Mouse (Mus musculus): Measurements from ENCODE around the gene Fam126a. TPM values are rescaled to one million over a fixed set of nuclear protein-coding genes. Genes with fewer than 3 reads are reported as not detected.

The Fam126a gene
- total RNA-seq (2012; rRNA removed) = 10.7 and 13.2 TPM in 2 replicates

- in situ Hi-C loops (cut with MboI; ENCODE audit: low sequenced_read_pairs in 2 of 2, unreplicated experiment in 2 of 2) = no loop called here
- peak within 1 kb of the TSS; percentile 84 for H3K9ac ChIP-seq (ENCODE audit: insufficient read depth, low read depth, low read length, poor library complexity, severe bottlenecking)
- peak; percentile 83 for TF ChIP-seq CHD2 (IDR thresholded peaks at IDR 0.05; ENCODE audit: low read depth, low read length)
- TF ChIP-seq MAFK (IDR thresholded peaks at IDR 0.05; ENCODE audit: insufficient read depth, low read depth, low read length) = no peak
- TF ChIP-seq ZNF384 (IDR thresholded peaks at IDR 0.05; ENCODE audit: low read depth, low read length) = no peak
Observed at GRCm38 (mm10) chr5:24030579-24030969, at the start of gene Fam126a. TSS of gene Fam126a (minus strand) at chr5:24030690.

DNA sequence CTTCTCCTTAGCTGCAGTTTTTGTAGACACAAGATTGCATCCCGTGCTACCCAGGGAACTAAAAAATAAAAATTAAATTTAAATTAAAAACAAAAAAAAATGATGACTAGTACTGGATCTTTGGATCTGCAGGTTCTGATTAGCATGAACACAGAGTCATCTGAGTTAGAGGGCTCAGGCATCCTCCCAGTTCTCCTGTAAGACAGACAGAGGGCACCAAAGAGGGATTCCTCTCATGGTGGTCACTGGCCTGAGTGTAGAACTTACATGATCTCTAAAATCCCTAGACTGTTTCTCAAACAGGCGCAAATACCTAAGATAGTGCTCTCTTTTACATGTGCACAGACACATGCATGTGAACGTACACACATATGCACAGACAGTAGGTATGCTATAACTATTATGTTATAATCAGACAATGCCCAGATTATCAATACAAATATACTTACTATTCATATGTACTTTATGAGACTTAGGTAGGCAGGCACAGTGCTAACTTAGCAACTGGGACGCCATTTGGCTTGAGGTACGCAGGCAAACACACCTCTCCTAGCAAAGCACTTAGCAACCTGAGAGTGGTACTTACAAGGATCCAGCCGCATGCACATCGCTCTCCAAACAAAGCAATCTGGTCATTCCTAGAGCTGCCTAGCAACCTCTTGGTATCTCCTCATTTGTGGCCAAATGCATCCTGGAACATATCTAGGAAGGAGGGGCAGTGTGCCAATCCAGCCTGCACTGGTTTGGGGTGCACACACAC lies 48.1 kb upstream of the Fam126a start:
- H3K9me3 ChIP-seq (ENCODE audit: control insufficient read depth, insufficient read depth, low read depth, low read length) = no peaks in the 10 kb centered on the region
- no peak overlapping the region for H3K4me3 ChIP-seq (ENCODE audit: insufficient read depth in 1 of 2, low read depth in 1 of 2, low read length in 2 of 2, poor library complexity in 1 of 2, severe bottlenecking in 1 of 2)
- H3K27ac ChIP-seq (ENCODE audit: insufficient read depth, low read depth, low read length, poor library complexity, severe bottlenecking) = no peak overlapping the region
- in situ Hi-C loops (cut with MboI; ENCODE audit: low sequenced_read_pairs in 2 of 2, unreplicated experiment in 2 of 2) = no loop called here
- H3K4me1 ChIP-seq (ENCODE audit: control insufficient read depth in 2 of 2, insufficient read depth in 2 of 2, low read length in 2 of 2, poor library complexity in 1 of 2) = peaks cover 0 to 2% of the 10 kb centered on the region in 2 experiments; a peak in 1 of 4 replicates
- DNase-seq (ENCODE audit: low read depth, low spot score) = no peak
- H3K9ac ChIP-seq (ENCODE audit: insufficient read depth, low read depth, low read length, poor library complexity, severe bottlenecking) = no peak overlapping the region
- H3K36me3 ChIP-seq (ENCODE audit: control insufficient read depth, insufficient read depth, low read length, poor library complexity, severe bottlenecking) = no peaks in the 10 kb centered on the region
- TF ChIP-seq HCFC1 (IDR thresholded peaks at IDR 0.05; ENCODE audit: borderline replicate concordance, insufficient read depth, low read length) (no peak), ZNF384 (IDR thresholded peaks at IDR 0.05; ENCODE audit: low read depth, low read length) (no peak), ZC3H11A (IDR thresholded peaks at IDR 0.05; ENCODE audit: borderline replicate concordance, low read depth, low read length) (no peak), CHD2 (IDR thresholded peaks at IDR 0.05; ENCODE audit: low read depth, low read length) (no peak), MAFK (IDR thresholded peaks at IDR 0.05; ENCODE audit: insufficient read depth, low read depth, low read length) (no peak)

More at GRCm38 (mm10) chr5:24030579-24030969, at the start of gene Fam126a:
- Histone ChIP-seq H3K4me1 (ENCODE audit: control insufficient read depth in 2 of 2, insufficient read depth in 2 of 2, low read length in 2 of 2, poor library complexity in 1 of 2) (peaks cover 0 to 2% of the 10 kb centered on the region in 2 experiments; a peak in 1 of 4 replicates), H3K36me3 (ENCODE audit: control insufficient read depth, insufficient read depth, low read length, poor library complexity, severe bottlenecking) (no peaks in the 10 kb centered on the region), H3K9me3 (ENCODE audit: control insufficient read depth, insufficient read depth, low read depth, low read length) (no peaks in the 10 kb centered on the region), H3K27ac (ENCODE audit: insufficient read depth, low read depth, low read length, poor library complexity, severe bottlenecking) (no peak within 1 kb of the TSS), H3K4me3 (ENCODE audit: insufficient read depth in 1 of 2, low read depth in 1 of 2, low read length in 2 of 2, poor library complexity in 1 of 2, severe bottlenecking in 1 of 2) (peak within 1 kb of the TSS; percentile 86 to 91)
- DNase-seq (ENCODE audit: low read depth, low spot score) = peak; percentile 92

GRCm38 (mm10) chr5:24077739-24078306 lies 47.3 kb upstream of the Fam126a start:
- no peaks in the 10 kb centered on the region for H3K36me3 ChIP-seq (ENCODE audit: control insufficient read depth, insufficient read depth, low read length, poor library complexity, severe bottlenecking)
- H3K4me3 ChIP-seq (ENCODE audit: insufficient read depth in 1 of 2, low read depth in 1 of 2, low read length in 2 of 2, poor library complexity in 1 of 2, severe bottlenecking in 1 of 2) = peak overlapping the region; percentile 44 to 64
- H3K4me1 ChIP-seq (ENCODE audit: control insufficient read depth in 2 of 2, insufficient read depth in 2 of 2, low read length in 2 of 2, poor library complexity in 1 of 2) = peaks cover 0 to 2% of the 10 kb centered on the region in 2 experiments; a peak in 1 of 4 replicates
- H3K9ac ChIP-seq (ENCODE audit: insufficient read depth, low read depth, low read length, poor library complexity, severe bottlenecking) = no peak overlapping the region; the same call in 1 of the 2 replicates
- no peak for TF ChIP-seq HCFC1 (IDR thresholded peaks at IDR 0.05; ENCODE audit: borderline replicate concordance, insufficient read depth, low read length)
- TF ChIP-seq MAFK (IDR thresholded peaks at IDR 0.05; ENCODE audit: insufficient read depth, low read depth, low read length) = no peak
- no peak for TF ChIP-seq CHD2 (IDR thresholded peaks at IDR 0.05; ENCODE audit: low read depth, low read length)
- in situ Hi-C loops (cut with MboI; ENCODE audit: low sequenced_read_pairs in 2 of 2, unreplicated experiment in 2 of 2) = no loop called here
- no peak overlapping the region for H3K27ac ChIP-seq (ENCODE audit: insufficient read depth, low read depth, low read length, poor library complexity, severe bottlenecking)
- DNase-seq (ENCODE audit: low read depth, low spot score) = no peak
- no peaks in the 10 kb centered on the region for H3K9me3 ChIP-seq (ENCODE audit: control insufficient read depth, insufficient read depth, low read depth, low read length)

DNA sequence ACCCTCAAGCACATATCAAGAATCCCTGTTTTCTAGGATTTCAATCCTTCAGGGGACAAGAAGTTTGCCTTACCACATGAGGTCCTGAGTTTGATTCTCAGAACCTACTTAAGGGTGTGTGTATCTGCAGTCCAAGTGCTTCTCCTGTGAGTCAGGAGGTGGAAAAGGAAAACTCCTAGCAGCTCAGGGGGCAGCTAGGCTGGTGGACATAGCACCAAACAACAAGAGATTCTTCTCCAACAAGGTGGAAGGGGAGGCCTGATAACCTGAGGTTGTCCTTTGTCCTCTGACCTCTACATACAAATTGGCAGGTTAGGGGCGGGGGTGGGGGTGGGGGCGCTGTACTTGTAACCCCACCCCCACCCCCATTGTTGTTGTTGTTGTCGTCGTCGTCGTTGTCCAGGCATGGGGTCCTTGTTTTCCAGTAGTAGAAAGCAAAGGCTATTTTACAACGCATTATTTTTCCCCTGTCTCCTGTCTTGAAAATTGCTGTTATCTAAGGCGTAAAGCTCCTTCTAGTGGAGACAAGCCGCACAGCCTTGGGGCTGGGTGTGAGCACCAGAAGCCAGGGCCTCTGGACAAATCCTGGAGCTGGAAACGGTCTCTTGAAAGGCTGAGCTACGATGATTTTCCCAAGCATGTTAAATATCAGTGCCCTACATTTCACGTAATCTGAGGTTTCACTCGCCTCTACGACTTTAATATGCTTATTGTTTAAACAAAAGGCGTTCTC lies 46.7 kb upstream of the Fam126a start:
- H3K27ac ChIP-seq (ENCODE audit: insufficient read depth, low read depth, low read length, poor library complexity, severe bottlenecking) = no peak overlapping the region
- no peaks in the 10 kb centered on the region for H3K9me3 ChIP-seq (ENCODE audit: control insufficient read depth, insufficient read depth, low read depth, low read length)
- TF ChIP-seq HCFC1 (IDR thresholded peaks at IDR 0.05; ENCODE audit: borderline replicate concordance, insufficient read depth, low read length) (no peak), ZNF384 (IDR thresholded peaks at IDR 0.05; ENCODE audit: low read depth, low read length) (no peak), MAFK (IDR thresholded peaks at IDR 0.05; ENCODE audit: insufficient read depth, low read depth, low read length) (no peak), CHD2 (IDR thresholded peaks at IDR 0.05; ENCODE audit: low read depth, low read length) (no peak), ZC3H11A (IDR thresholded peaks at IDR 0.05; ENCODE audit: borderline replicate concordance, low read depth, low read length) (no peak)
- in situ Hi-C loops (cut with MboI; ENCODE audit: low sequenced_read_pairs in 2 of 2, unreplicated experiment in 2 of 2) = no loop called here
- H3K4me1 ChIP-seq (ENCODE audit: control insufficient read depth in 2 of 2, insufficient read depth in 2 of 2, low read length in 2 of 2, poor library complexity in 1 of 2) = peaks cover 0 to 2% of the 10 kb centered on the region in 2 experiments; a peak in 1 of 4 replicates
- H3K9ac ChIP-seq (ENCODE audit: insufficient read depth, low read depth, low read length, poor library complexity, severe bottlenecking) = no peak overlapping the region
- no peak for DNase-seq (ENCODE audit: low read depth, low spot score)
- no peaks in the 10 kb centered on the region for H3K36me3 ChIP-seq (ENCODE audit: control insufficient read depth, insufficient read depth, low read length, poor library complexity, severe bottlenecking)
- H3K4me3 ChIP-seq (ENCODE audit: insufficient read depth in 1 of 2, low read depth in 1 of 2, low read length in 2 of 2, poor library complexity in 1 of 2, severe bottlenecking in 1 of 2) = peak overlapping the region; percentile 44 to 64
